Mouse (Mus musculus) cerebellum, adult 8-10 months (tissue): ENCODE results near the gene Mok.
A peak's percentile ranks its signal among the peaks of the same experiment; 100 is the strongest.

Experiments
- DNase-seq: peaks from one replicate; pipeline ENCODE4 v3.0.0; 2022

Gene Mok

GRCm38 (mm10) chr12:110846191-110846765 lies 5.5 kb upstream of the Mok start:
- DNase-seq: no peak

- peak; percentile 87 for DNase-seq
Observed at GRCm38 (mm10) chr12:110845131-110845880, 4.6 kb upstream of the Mok start.

- DNase-seq: no peak
Observed at GRCm38 (mm10) chr12:110844227-110845130, 3.7 kb upstream of the Mok start.

- DNase-seq: peak; percentile 87
Observed at GRCm38 (mm10) chr12:110843194-110844048, 2.7 kb upstream of the Mok start.

GRCm38 (mm10) chr12:110841731-110842493 lies 1.2 kb upstream of the Mok start:
- no peak for DNase-seq

GRCm38 (mm10) chr12:110837850-110838249 lies 2.9 kb downstream of the Mok start:
- DNase-seq: no peak

GRCm38 (mm10) chr12:110837192-110837841 lies 3.4 kb downstream of the Mok start:
- no peak for DNase-seq

GRCm38 (mm10) chr12:110836729-110837128 lies 4.0 kb downstream of the Mok start:
- no peak for DNase-seq

- DNase-seq: no peak
Observed at GRCm38 (mm10) chr12:110835182-110835581, 5.6 kb downstream of the Mok start.

GRCm38 (mm10) chr12:110830293-110831024 lies 10.3 kb downstream of the Mok start:
- DNase-seq: no peak

GRCm38 (mm10) chr12:110828908-110829307 lies 11.8 kb downstream of the Mok start:
- DNase-seq: no peak

GRCm38 (mm10) chr12:110822366-110822765 lies 18.4 kb downstream of the Mok start:
- DNase-seq: no peak

GRCm38 (mm10) chr12:110821787-110822186 lies 19.0 kb downstream of the Mok start:
- no peak for DNase-seq

- no peak for DNase-seq
Observed at GRCm38 (mm10) chr12:110819367-110819766, 21.4 kb downstream of the Mok start.

- DNase-seq: no peak
Observed at GRCm38 (mm10) chr12:110816833-110817232, 23.9 kb downstream of the Mok start.

GRCm38 (mm10) chr12:110814924-110815323 lies 25.8 kb downstream of the Mok start:
- DNase-seq: no peak

GRCm38 (mm10) chr12:110813624-110814023 lies 27.1 kb downstream of the Mok start:
- no peak for DNase-seq

GRCm38 (mm10) chr12:110813132-110813531 lies 27.6 kb downstream of the Mok start:
- no peak for DNase-seq

GRCm38 (mm10) chr12:110808848-110809247 lies 31.9 kb downstream of the Mok start:
- DNase-seq: no peak

- DNase-seq: no peak
Observed at GRCm38 (mm10) chr12:110808430-110808829, 32.3 kb downstream of the Mok start.
